Mouse (Mus musculus): ENCODE data around the gene Rad17.

GRCm38 (mm10) chr13:100684355-100684754, 33.5 kb upstream of the Rad17 start:
- TF ChIP-seq CTCF (IDR thresholded peaks at IDR 0.05; ENCODE audit: borderline replicate concordance, extremely low read depth, insufficient read depth, insufficient read length) (peak; percentile 25; the same call in 1 of the 2 replicates), POLR2A (IDR thresholded peaks at IDR 0.05; ENCODE audit: borderline replicate concordance, extremely low read depth, insufficient read depth, insufficient read length, poor library complexity, severe bottlenecking) (no peak)

Measured in brain, embryonic 14.5 days (tissue).